Mouse (Mus musculus) kidney, adult 2 months (tissue): ENCODE measurements at regions not wholly inside any gene's neighbourhood (a gene's known extent, or its start where the extent isn't known, plus 50 kb on each side); places are given as distances from the start of the nearest gene placed in this dataset.

Experiments
- CTCF ChIP-seq: fragments of 200-500 bp; conservative IDR thresholded peaks from 2 replicates; pipeline ENCODE4 v1.5.1; 2011; ENCODE audit warnings: low read depth, mild to moderate bottlenecking, control low read depth, low read length, moderate library complexity, mixed read lengths; ENCODE audit not compliant: insufficient read depth, insufficient read length
- POLR2A ChIP-seq: fragments of 200-500 bp; IDR thresholded peaks from one replicate; pipeline ENCODE4 v1.6.1; 2011; ENCODE audit warnings: low read depth, low read length, control low read depth

DNA sequence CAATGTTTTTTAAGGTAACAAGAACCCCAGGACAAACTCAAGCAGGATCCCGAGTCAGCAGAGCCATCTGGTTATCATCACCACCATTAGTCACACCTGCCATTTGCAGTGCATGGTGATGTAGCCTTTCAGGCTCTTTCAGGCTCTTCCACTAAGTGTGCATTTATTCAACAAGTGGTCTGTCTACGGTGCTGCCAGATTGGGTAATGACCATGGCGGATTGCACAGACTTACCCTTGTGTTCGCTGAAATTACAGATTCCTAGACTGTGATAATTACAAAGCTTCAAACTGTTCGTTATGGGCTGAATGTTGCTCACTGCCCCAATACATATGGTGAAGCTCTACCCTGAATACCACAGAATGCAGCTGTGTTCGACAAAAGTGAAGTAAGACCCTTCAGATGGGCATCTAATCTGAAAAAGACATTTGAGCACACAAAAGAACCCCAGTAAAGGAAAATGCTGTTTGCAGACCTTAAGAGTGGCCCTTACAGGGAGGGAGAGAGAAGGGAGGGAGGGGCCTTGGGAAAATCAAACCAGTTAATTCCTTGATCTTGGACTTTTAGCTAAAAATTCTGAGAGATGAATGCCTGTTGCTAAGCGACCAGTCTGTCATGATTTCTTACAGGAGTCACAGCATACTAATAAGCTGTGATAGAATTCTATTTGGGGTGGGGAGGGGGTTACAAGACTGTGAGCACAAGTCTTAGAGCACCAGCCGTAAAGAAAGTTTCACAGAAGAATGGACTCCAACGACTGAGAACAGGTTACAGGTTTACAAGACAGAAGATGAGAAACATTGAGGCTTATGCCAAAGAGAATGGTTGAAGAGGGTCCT is 85.2 kb upstream of the Gm527 start:
- no peak for TF ChIP-seq POLR2A
- TF ChIP-seq CTCF = no peak
